Mouse (Mus musculus) liver, embryonic 15.5 days (tissue): ENCODE data around the gene Accs. TPM values are rescaled to one million over a fixed set of nuclear protein-coding genes. Genes with fewer than 3 reads are reported as not detected.
A peak's percentile ranks its signal among the peaks of the same experiment; 100 is the strongest.

Experiments used
- ATAC-seq: fragments of 200-750 bp; cut with Nextera tagmentation; 2 replicates; pipeline ENCODE4 v1.8.0; 2017; ENCODE audit warnings: moderate number of reproducible peaks, mild to moderate bottlenecking, moderate library complexity; ENCODE audit not compliant: insufficient read depth
- H3K27ac ChIP-seq: fragments of 300-500 bp; sonication (generic); replicated peaks from 2 replicates; pipeline ENCODE4 v1.5.1; 2015; ENCODE audit warnings: mild to moderate bottlenecking, inconsistent platforms
- H3K27me3 ChIP-seq: fragments of 300-500 bp; sonication (generic); 2 replicates; pipeline ENCODE4 v1.6.1; 2015; ENCODE audit warnings: mild to moderate bottlenecking, inconsistent platforms
- H3K36me3 ChIP-seq: fragments of 300-500 bp; sonication (generic); replicated peaks from 2 replicates; pipeline ENCODE4 v1.6.1; 2015; ENCODE audit warnings: moderate library complexity, mild to moderate bottlenecking, inconsistent platforms
- H3K4me1 ChIP-seq: fragments of 300-500 bp; sonication (generic); replicated peaks from 2 replicates; pipeline ENCODE4 v1.6.1; 2015; ENCODE audit warnings: inconsistent platforms
- H3K4me2 ChIP-seq: fragments of 300-500 bp; sonication (generic); 2 replicates; pipeline ENCODE4 v1.6.1; 2015; ENCODE audit warnings: moderate library complexity, mild to moderate bottlenecking, inconsistent platforms
- H3K4me3 ChIP-seq: fragments of 300-500 bp; sonication (generic); replicated peaks from 2 replicates; pipeline ENCODE4 v1.5.1; 2015; ENCODE audit warnings: mild to moderate bottlenecking, inconsistent platforms
- H3K9ac ChIP-seq: fragments of 300-500 bp; sonication (generic); 2 replicates; pipeline ENCODE4 v1.6.1; 2015; ENCODE audit warnings: moderate library complexity, mild to moderate bottlenecking, inconsistent platforms
- H3K9me3 ChIP-seq: fragments of 300-500 bp; sonication (generic); replicated peaks from 2 replicates; pipeline ENCODE4 v1.6.1; 2016; ENCODE audit warnings: inconsistent platforms
- WGBS: fragments of 180-500 bp; shearing (Covaris S2); methylation state at CpG from one replicate; pipeline ENCODE4 v1.1.7; 2015; ENCODE audit warnings: mixed read lengths; ENCODE audit not compliant: insufficient replicate concordance; 5-methylcytosine and 5-hydroxymethylcytosine counted together
- polyA plus RNA-seq: library from polyadenylated mRNA; unstranded; fragments of >200 nt; fragmentation: Nextera tagmentation; extraction: Ambion mirVana; gene quantifications from 2 replicates; pipeline ENCODE4 v1.2.1, GENCODE M21; 2015

Gene Accs
- polyA plus RNA-seq, 1 experiment from 2014 or later: 1.1 TPM

- Histone ChIP-seq H3K27ac (no peak overlapping the region), H3K4me1 (peaks cover 3% of the 10 kb centered on the region), H3K36me3 (peaks cover 37% of the 10 kb centered on the region; the same call in 1 of the 2 replicates), H3K4me2 (no peak overlapping the region), H3K9ac (no peak overlapping the region), H3K27me3 (no peaks in the 10 kb centered on the region), H3K4me3 (no peak overlapping the region), H3K9me3 (no peaks in the 10 kb centered on the region)
- ATAC-seq: no peak
- 11% methylated on average over 2 of the region's 2 CpGs for WGBS
These were observed 39.8 kb downstream of the Accs start for GRCm38 (mm10) chr2:93809931-93810330.

DNA sequence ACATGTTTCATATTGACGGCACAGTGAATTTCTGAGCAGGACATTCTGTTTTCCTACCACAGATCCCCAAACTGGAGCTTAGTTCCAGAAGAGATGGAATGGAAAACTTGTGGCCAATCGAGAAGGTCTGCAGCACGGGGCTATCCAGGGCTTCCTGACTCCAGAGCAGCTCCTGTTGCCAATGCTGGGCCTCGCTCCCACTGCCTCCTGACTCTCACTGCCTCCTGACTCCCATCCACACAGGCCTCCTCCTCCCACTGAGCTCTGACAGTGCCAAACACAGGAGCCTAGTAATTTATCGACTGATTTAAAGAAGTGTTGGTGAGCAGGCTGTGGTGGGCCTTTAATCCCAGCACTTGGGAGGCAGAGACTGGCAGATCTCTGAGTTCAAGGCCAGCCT, 41.7 kb downstream of the Accs start:
- Histone ChIP-seq H3K4me3 (no peak overlapping the region), H3K9me3 (no peaks in the 10 kb centered on the region), H3K4me2 (no peak overlapping the region), H3K27ac (no peak overlapping the region), H3K27me3 (no peaks in the 10 kb centered on the region), H3K36me3 (peaks cover 45% of the 10 kb centered on the region; the same call in 1 of the 2 replicates), H3K4me1 (peaks cover 4% of the 10 kb centered on the region), H3K9ac (no peak overlapping the region)
- 73% methylated on average over 5 of the region's 5 CpGs for WGBS
- no peak for ATAC-seq

GRCm38 (mm10) chr2:93807440-93807839, 42.3 kb downstream of the Accs start:
- no peak overlapping the region for H3K27ac ChIP-seq
- no peak overlapping the region for H3K4me3 ChIP-seq
- WGBS: 75% methylated on average over 8 of the region's 8 CpGs
- ATAC-seq: no peak
- H3K9me3 ChIP-seq: no peaks in the 10 kb centered on the region
- H3K4me1 ChIP-seq: peaks cover 4% of the 10 kb centered on the region
- no peak overlapping the region for H3K4me2 ChIP-seq
- no peak overlapping the region for H3K9ac ChIP-seq
- H3K27me3 ChIP-seq: no peaks in the 10 kb centered on the region
- peaks cover 45% of the 10 kb centered on the region; the same call in 1 of the 2 replicates for H3K36me3 ChIP-seq

GRCm38 (mm10) chr2:93806487-93807201, 43.1 kb downstream of the Accs start:
- no peaks in the 10 kb centered on the region for H3K27me3 ChIP-seq
- 80% methylated on average over 6 of the region's 6 CpGs for WGBS

DNA sequence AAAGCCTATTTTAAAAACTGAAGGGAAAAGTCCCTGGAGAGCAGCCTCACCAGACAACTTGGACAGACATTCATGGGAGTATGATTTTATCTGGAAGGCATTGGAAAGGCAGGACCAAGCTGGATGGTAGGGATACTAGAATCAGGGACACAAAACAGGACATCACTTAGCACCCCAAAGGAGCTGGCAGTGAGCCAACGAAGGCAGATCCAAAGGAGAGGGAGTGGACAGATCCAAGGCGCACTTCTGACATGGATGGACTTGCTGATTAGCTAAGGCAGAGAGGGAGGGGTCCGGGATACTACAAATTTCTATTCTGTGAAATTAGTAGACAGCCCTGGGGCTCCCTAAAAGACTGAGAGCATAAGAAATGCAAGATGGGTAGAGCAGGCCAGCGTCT, 44.2 kb downstream of the Accs start:
- no peak overlapping the region for H3K9ac ChIP-seq
- ATAC-seq: no peak
- H3K27me3 ChIP-seq: no peaks in the 10 kb centered on the region
- H3K4me2 ChIP-seq: no peak overlapping the region
- peaks cover 4% of the 10 kb centered on the region for H3K4me1 ChIP-seq
- H3K27ac ChIP-seq: no peak overlapping the region
- no peak overlapping the region for H3K4me3 ChIP-seq
- peaks cover 48% of the 10 kb centered on the region for H3K36me3 ChIP-seq
- 64% methylated on average over 4 of the region's 4 CpGs for WGBS
- H3K9me3 ChIP-seq: no peaks in the 10 kb centered on the region

More at GRCm38 (mm10) chr2:93806487-93807201, 43.1 kb downstream of the Accs start:
- H3K4me2 ChIP-seq: no peak overlapping the region
- no peak for ATAC-seq
- H3K4me1 ChIP-seq: peaks cover 4% of the 10 kb centered on the region
- H3K36me3 ChIP-seq: peaks cover 49% of the 10 kb centered on the region; the same call in 1 of the 2 replicates
- H3K27ac ChIP-seq: no peak overlapping the region
- H3K4me3 ChIP-seq: no peak overlapping the region
- H3K9ac ChIP-seq: no peak overlapping the region
- H3K9me3 ChIP-seq: no peaks in the 10 kb centered on the region

GRCm38 (mm10) chr2:93805066-93805465, 44.7 kb downstream of the Accs start:
- no peaks in the 10 kb centered on the region for H3K27me3 ChIP-seq
- H3K4me1 ChIP-seq: peaks cover 4% of the 10 kb centered on the region
- no peak overlapping the region for H3K4me3 ChIP-seq
- ATAC-seq: 0 out of 2 replicates have a peak, but pooled peaks have one; percentile 28
- 59% methylated on average over 5 of the region's 5 CpGs for WGBS
- H3K9ac ChIP-seq: no peak overlapping the region
- no peak overlapping the region for H3K4me2 ChIP-seq
- H3K36me3 ChIP-seq: peaks cover 44% of the 10 kb centered on the region
- no peak overlapping the region for H3K27ac ChIP-seq
- no peaks in the 10 kb centered on the region for H3K9me3 ChIP-seq

DNA sequence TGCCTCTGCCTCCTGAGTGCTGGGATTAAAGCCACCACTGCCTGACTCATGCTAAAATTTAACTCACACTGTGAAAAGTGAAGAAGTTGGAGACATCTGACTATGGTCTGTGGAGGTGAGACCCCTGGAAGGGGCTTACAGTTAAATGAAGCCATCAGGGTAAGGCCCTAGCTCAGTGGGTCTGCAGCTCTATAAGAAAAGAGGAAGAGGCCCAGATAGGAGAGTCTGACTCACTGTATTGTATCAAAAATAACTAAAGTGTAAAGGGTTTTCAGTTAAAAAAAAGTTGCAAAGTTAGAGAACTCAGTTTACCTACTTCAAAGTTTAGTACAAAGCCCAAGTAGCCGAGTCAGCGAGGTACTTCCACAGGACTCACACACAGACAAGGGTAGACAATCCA, 46.8 kb downstream of the Accs start:
- 58% methylated on average over 2 of the region's 2 CpGs for WGBS

DNA sequence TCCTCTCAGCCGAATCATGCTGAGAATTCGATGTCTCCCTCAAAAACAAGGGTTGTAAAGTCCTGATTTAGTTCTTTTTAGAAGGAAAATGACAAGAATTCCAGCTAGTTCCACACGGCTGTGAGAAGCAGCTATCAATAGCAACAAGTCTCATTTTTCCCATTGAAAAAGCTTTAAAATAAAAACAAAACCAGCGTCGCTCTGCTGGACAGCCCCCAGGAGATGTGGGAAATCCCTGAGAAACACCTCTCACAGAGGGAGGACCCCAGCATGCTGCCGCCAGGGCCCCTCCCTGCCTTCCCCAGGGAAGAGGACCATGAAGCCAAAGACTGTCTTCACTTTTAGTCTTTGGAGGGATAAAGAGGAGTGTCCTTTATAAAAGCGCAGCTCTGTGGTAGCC, 48.6 kb downstream of the Accs start:
- H3K27ac ChIP-seq: no peak overlapping the region
- no peak overlapping the region for H3K9ac ChIP-seq
- no peaks in the 10 kb centered on the region for H3K27me3 ChIP-seq
- no peaks in the 10 kb centered on the region for H3K9me3 ChIP-seq
- ATAC-seq: no peak
- peaks cover 41% of the 10 kb centered on the region for H3K36me3 ChIP-seq
- WGBS: 76% methylated on average over 7 of the region's 7 CpGs
- H3K4me3 ChIP-seq: no peak overlapping the region
- no peak overlapping the region for H3K4me2 ChIP-seq
- peaks cover 4% of the 10 kb centered on the region for H3K4me1 ChIP-seq

More for the DNA sequence above, 46.8 kb downstream of the Accs start:
- Histone ChIP-seq H3K9ac (no peak overlapping the region), H3K27me3 (no peaks in the 10 kb centered on the region), H3K4me2 (no peak overlapping the region), H3K9me3 (no peaks in the 10 kb centered on the region), H3K36me3 (peaks cover 39% of the 10 kb centered on the region), H3K4me3 (no peak overlapping the region), H3K27ac (no peak overlapping the region), H3K4me1 (peaks cover 4% of the 10 kb centered on the region)
- ATAC-seq: no peak

DNA sequence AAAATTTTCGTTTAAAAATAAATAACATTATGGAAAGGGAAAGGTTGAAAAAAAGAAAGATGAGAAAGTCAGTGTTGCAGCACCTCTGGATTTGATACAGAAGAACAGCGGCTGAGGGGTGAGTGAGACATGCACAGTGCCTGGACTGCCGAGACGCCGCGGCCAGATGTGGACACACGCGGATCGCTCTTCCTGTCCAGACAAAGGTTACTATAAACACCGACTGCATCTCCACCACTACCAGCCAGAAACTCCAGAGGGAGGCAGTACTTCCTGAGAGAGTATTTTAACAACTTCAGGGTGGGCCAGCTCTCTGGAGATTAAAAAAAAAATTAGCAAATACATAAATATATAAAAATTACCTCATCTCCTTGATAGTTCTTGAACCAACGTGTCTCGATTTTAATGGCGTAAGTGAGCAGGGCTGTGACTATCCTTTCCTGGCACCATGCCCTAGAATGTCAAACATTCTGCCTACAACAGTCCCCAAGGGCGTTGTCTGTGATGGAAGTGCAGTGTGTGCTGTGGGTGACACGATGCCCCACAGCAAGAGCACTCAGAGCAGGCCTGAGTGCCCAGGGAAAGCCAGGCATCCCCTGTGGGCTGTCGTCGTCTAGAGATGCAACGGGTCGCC, 52.5 kb downstream of the Accs start:
- Histone ChIP-seq H3K36me3 (peaks cover 34% of the 10 kb centered on the region), H3K4me3 (no peak overlapping the region), H3K4me1 (0 out of 2 replicates have a peak, but pooled peaks cover 2% of the 10 kb centered on the region), H3K27me3 (no peaks in the 10 kb centered on the region), H3K9me3 (no peaks in the 10 kb centered on the region), H3K9ac (no peak overlapping the region), H3K27ac (no peak overlapping the region), H3K4me2 (no peak overlapping the region)
- WGBS: 80% methylated on average over 19 of the region's 19 CpGs
- ATAC-seq: no peak

DNA sequence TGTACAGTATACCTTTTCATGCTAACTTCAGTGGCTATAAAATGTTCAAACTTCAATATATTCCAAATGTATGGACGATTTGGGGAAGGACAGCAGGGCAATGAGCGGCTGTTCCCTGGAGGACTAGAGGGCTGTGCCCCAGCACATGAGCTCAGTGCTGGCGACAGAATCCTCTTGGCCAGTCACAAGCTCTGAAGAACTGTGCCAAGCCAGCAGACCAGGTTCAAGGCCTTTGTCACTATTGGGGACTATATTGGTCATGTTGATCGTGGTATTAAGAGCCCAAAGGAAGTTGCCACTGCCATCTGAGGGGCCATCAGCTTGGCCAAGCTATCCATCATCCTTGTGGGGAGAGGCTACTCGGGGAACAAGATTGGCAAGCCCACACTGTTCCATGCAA, 55.4 kb downstream of the Accs start:
- Histone ChIP-seq H3K9ac (no peak overlapping the region), H3K9me3 (no peaks in the 10 kb centered on the region), H3K27ac (no peak overlapping the region), H3K27me3 (no peaks in the 10 kb centered on the region), H3K4me1 (0 out of 2 replicates have a peak, but pooled peaks cover 7% of the 10 kb centered on the region), H3K36me3 (peaks cover 21% of the 10 kb centered on the region), H3K4me2 (no peak overlapping the region), H3K4me3 (no peak overlapping the region)
- no peak for ATAC-seq
- 63% methylated on average over 5 of the region's 5 CpGs for WGBS
